ENCODE assay signal across 8 mouse cellular contexts in the genomic region with DNA sequence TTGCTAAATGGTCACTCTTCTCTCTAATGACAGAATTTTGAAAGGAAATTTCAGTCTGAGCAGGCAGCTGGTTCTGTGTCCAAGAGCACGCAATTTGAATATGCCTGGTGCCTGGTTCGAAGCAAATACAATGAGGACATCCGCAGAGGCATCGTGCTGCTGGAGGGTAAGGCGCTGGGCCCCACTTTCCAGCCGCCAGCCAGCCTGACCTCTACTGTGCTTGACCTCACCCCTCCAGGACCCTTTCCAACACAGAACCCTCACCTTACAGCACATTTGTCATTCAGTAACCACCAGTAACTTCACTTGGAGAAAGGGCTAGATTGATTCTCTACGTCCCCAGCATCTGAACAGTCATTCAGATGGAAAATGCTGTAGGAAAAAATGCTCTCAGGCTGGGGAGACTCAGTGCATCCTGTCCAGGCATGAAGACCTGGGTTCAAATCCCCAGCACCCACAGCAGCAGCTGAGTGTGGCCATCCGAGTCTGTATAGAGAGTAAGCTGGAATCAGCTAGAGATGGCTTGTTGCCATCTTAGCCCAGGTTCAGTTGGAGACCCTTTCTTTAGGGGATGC. TPM values are rescaled to one million over a fixed set of nuclear protein-coding genes. Genes with fewer than 3 reads are reported as not detected.
DNase-seq lines count a peak whose midpoint lies in the region; ATAC-seq lines count a peak whose summit lies in the region.

No protein-coding gene starts in this region.

- no peak for ATAC-seq in hindbrain, embryonic 16.5 days
- no peak for ATAC-seq in midbrain, embryonic 16.5 days

- WGBS in embryonic facial prominence, embryonic 10.5 days, result 77% methylated on average over 8 of the region's 8 CpGs
- 75% methylated on average over 8 of the region's 8 CpGs for WGBS in hindbrain, embryonic 16.5 days
- 70% methylated on average over 8 of the region's 8 CpGs for WGBS in midbrain, embryonic 16.5 days

- H3K9ac ChIP-seq in hindbrain, embryonic 16.5 days (ENCODE audit: low read depth, low read length), result peak overlapping the region; percentile 84
- H3K9ac ChIP-seq in midbrain, embryonic 16.5 days (ENCODE audit: low read depth, low read length), result peak overlapping the region; percentile 82

- H3K4me1 ChIP-seq in embryonic facial prominence, embryonic 10.5 days, result peaks cover 30% of the 10 kb centered on the region
- H3K4me1 ChIP-seq in hindbrain, embryonic 16.5 days (ENCODE audit: control insufficient read depth, insufficient read depth, low read depth, low read length), result peaks cover 12% of the 10 kb centered on the region
- H3K4me1 ChIP-seq in midbrain, embryonic 16.5 days (ENCODE audit: control insufficient read depth, insufficient read depth, low read length), result peaks cover 11% of the 10 kb centered on the region

- peak; percentile 39 for DNase-seq in kidney, adult 18-20 months
- DNase-seq in kidney, postnatal 25 days, result no peak
- no peak for DNase-seq in embryonic facial prominence, embryonic 10.5 days (ENCODE audit: low spot score)
- no peak for DNase-seq in urinary bladder, adult 2 months (ENCODE audit: low spot score)
- no peak for DNase-seq in left cerebral cortex, postnatal 36 days (ENCODE audit: low spot score in 2 of 2)
- DNase-seq in spleen, postnatal 14 days (ENCODE audit: low spot score in 2 of 2), result no peak

- no peaks in the 10 kb centered on the region for H3K27me3 ChIP-seq in embryonic facial prominence, embryonic 10.5 days (replicated peaks; ENCODE audit: low read depth, poor library complexity, severe bottlenecking)
- H3K27me3 ChIP-seq in hindbrain, embryonic 16.5 days (replicated peaks; ENCODE audit: control insufficient read depth, insufficient read depth, low read length), result no peaks in the 10 kb centered on the region
- no peaks in the 10 kb centered on the region for H3K27me3 ChIP-seq in midbrain, embryonic 16.5 days (ENCODE audit: control insufficient read depth, insufficient read depth, low read depth, low read length)

- intact Hi-C loops in left cerebral cortex, postnatal 36 days (cut with DNase I), result no loop called here

- H3K27ac ChIP-seq in embryonic facial prominence, embryonic 10.5 days (replicated peaks), result peak overlapping the region; percentile 93; the same call in 1 of the 2 replicates
- peak overlapping the region; percentile 96 for H3K27ac ChIP-seq in hindbrain, embryonic 16.5 days (ENCODE audit: low read depth, low read length)
- H3K27ac ChIP-seq in midbrain, embryonic 16.5 days (ENCODE audit: low read length), result peak overlapping the region; percentile 95

- H3K4me2 ChIP-seq in hindbrain, embryonic 16.5 days (ENCODE audit: low read length), result peak overlapping the region; percentile 95
- peak overlapping the region; percentile 78 for H3K4me2 ChIP-seq in midbrain, embryonic 16.5 days (ENCODE audit: low read length)

- H3K36me3 ChIP-seq in embryonic facial prominence, embryonic 10.5 days (replicated peaks), result peaks cover 68% of the 10 kb centered on the region
- H3K36me3 ChIP-seq in hindbrain, embryonic 16.5 days (ENCODE audit: control insufficient read depth, insufficient read depth, low read length), result peaks cover 19% of the 10 kb centered on the region
- H3K36me3 ChIP-seq in midbrain, embryonic 16.5 days (ENCODE audit: control insufficient read depth, insufficient read depth, low read length), result peaks cover 13% of the 10 kb centered on the region

- no peaks in the 10 kb centered on the region for H3K9me3 ChIP-seq in embryonic facial prominence, embryonic 10.5 days
- no peaks in the 10 kb centered on the region for H3K9me3 ChIP-seq in hindbrain, embryonic 16.5 days (ENCODE audit: control insufficient read depth, low read length)
- H3K9me3 ChIP-seq in midbrain, embryonic 16.5 days (replicated peaks; ENCODE audit: control insufficient read depth, low read length, poor library complexity, severe bottlenecking), result no peaks in the 10 kb centered on the region

- peak overlapping the region; percentile 78 for H3K4me3 ChIP-seq in embryonic facial prominence, embryonic 10.5 days
- peak overlapping the region; percentile 76 for H3K4me3 ChIP-seq in hindbrain, embryonic 16.5 days (ENCODE audit: low read length)
- H3K4me3 ChIP-seq in midbrain, embryonic 16.5 days (ENCODE audit: low read depth, low read length), result peak overlapping the region; percentile 67

RNA-seq across cellular contexts. Expression of a gene that starts 3.4 kb away (rescaled TPM):
- 0.10 and 0.29 TPM in 2 replicates for polyA plus RNA-seq in embryonic facial prominence, embryonic 10.5 days (2016; fragmentation: Nextera tagmentation; extraction: Ambion mirVana)
- 0.16 and 0.30 TPM in 2 replicates for polyA plus RNA-seq in hindbrain, embryonic 16.5 days (2015; fragmentation: Nextera tagmentation; extraction: Ambion mirVana)
- 0.15 and 0.30 TPM in 2 replicates for polyA plus RNA-seq in midbrain, embryonic 16.5 days (2015; fragmentation: Nextera tagmentation; extraction: Ambion mirVana)
- polyA plus RNA-seq in urinary bladder, adult 2 months (2012; rRNA removed), result 6.5 and 10.6 TPM in 2 replicates
- total RNA-seq in left cerebral cortex, postnatal 36 days (2021), result not detected

RNA-seq across cellular contexts. Expression of a gene that starts 10.0 kb away (rescaled TPM):
- polyA plus RNA-seq in embryonic facial prominence, embryonic 10.5 days (2016; fragmentation: Nextera tagmentation; extraction: Ambion mirVana), result 267 and 272 TPM in 2 replicates
- polyA plus RNA-seq in hindbrain, embryonic 16.5 days (2015; fragmentation: Nextera tagmentation; extraction: Ambion mirVana), result 370 and 382 TPM in 2 replicates
- 346 and 355 TPM in 2 replicates for polyA plus RNA-seq in midbrain, embryonic 16.5 days (2015; fragmentation: Nextera tagmentation; extraction: Ambion mirVana)
- polyA plus RNA-seq in urinary bladder, adult 2 months (2012; rRNA removed), result 190 and 203 TPM in 2 replicates
- 100 to 1,000 TPM; 250 to 282 TPM for total RNA-seq in left cerebral cortex, postnatal 36 days (2021)

RNA-seq across cellular contexts. Expression of a gene that starts 23.8 kb away (rescaled TPM):
- 42.6 and 44.6 TPM in 2 replicates for polyA plus RNA-seq in embryonic facial prominence, embryonic 10.5 days (2016; fragmentation: Nextera tagmentation; extraction: Ambion mirVana)
- polyA plus RNA-seq in hindbrain, embryonic 16.5 days (2015; fragmentation: Nextera tagmentation; extraction: Ambion mirVana), result 36.3 and 39.7 TPM in 2 replicates
- 34.7 and 37.9 TPM in 2 replicates for polyA plus RNA-seq in midbrain, embryonic 16.5 days (2015; fragmentation: Nextera tagmentation; extraction: Ambion mirVana)
- polyA plus RNA-seq in urinary bladder, adult 2 months (2012; rRNA removed), result 45.8 and 50.9 TPM in 2 replicates
- total RNA-seq in left cerebral cortex, postnatal 36 days (2021), result 10 to 100 TPM; 30.4 to 40.3 TPM

RNA-seq across cellular contexts. Expression of a gene that starts 24.8 kb away (rescaled TPM):
- 106 and 117 TPM in 2 replicates for polyA plus RNA-seq in embryonic facial prominence, embryonic 10.5 days (2016; fragmentation: Nextera tagmentation; extraction: Ambion mirVana)
- polyA plus RNA-seq in hindbrain, embryonic 16.5 days (2015; fragmentation: Nextera tagmentation; extraction: Ambion mirVana), result 144 and 156 TPM in 2 replicates
- polyA plus RNA-seq in midbrain, embryonic 16.5 days (2015; fragmentation: Nextera tagmentation; extraction: Ambion mirVana), result 136 and 144 TPM in 2 replicates
- 62.3 and 66.6 TPM in 2 replicates for polyA plus RNA-seq in urinary bladder, adult 2 months (2012; rRNA removed)
- 10 to 100 TPM; 90.3 to 90.8 TPM for total RNA-seq in left cerebral cortex, postnatal 36 days (2021)

RNA-seq across cellular contexts. Expression of a gene that starts 55.1 kb away (rescaled TPM):
- polyA plus RNA-seq in embryonic facial prominence, embryonic 10.5 days (2016; fragmentation: Nextera tagmentation; extraction: Ambion mirVana), result 77.9 and 86.1 TPM in 2 replicates
- 136 and 142 TPM in 2 replicates for polyA plus RNA-seq in hindbrain, embryonic 16.5 days (2015; fragmentation: Nextera tagmentation; extraction: Ambion mirVana)
- polyA plus RNA-seq in midbrain, embryonic 16.5 days (2015; fragmentation: Nextera tagmentation; extraction: Ambion mirVana), result 133 and 134 TPM in 2 replicates
- 22.5 and 22.6 TPM in 2 replicates for polyA plus RNA-seq in urinary bladder, adult 2 months (2012; rRNA removed)
- total RNA-seq in left cerebral cortex, postnatal 36 days (2021), result 100 to 1,000 TPM in 1 of 2 experiments, 10 to 100 TPM in 1; 86.1 to 105 TPM
